Mouse (Mus musculus) midbrain, embryonic 11.5 days (tissue): Measurements from ENCODE around the gene Scarb1. TPM values are rescaled to one million over a fixed set of nuclear protein-coding genes. Genes with fewer than 3 reads are reported as not detected.

Experiments
- ATAC-seq: fragments of 200-750 bp; cut with Nextera tagmentation; 2 replicates; pipeline ENCODE4 v1.8.0; 2017; ENCODE audit warnings: moderate TSS enrichment, moderate library complexity; ENCODE audit not compliant: low FRiP score
- DNase-seq: peaks from one replicate; pipeline ENCODE4 v3.0.0; 2015; ENCODE audit warnings: low spot score; ENCODE audit errors: missing footprints
- H3K27ac ChIP-seq: fragments of 300-500 bp; sonication (generic); 2 replicates; pipeline ENCODE4 v1.5.1; 2014; ENCODE audit warnings: low read depth, low read length
- H3K27me3 ChIP-seq: fragments of 300-500 bp; sonication (generic); 2 replicates; pipeline ENCODE4 v1.6.1; 2014; ENCODE audit warnings: mild to moderate bottlenecking, low read length, moderate library complexity, mixed read lengths; ENCODE audit not compliant: control insufficient read depth, insufficient read depth
- H3K36me3 ChIP-seq: fragments of 300-500 bp; sonication (generic); 2 replicates; pipeline ENCODE4 v1.6.1; 2014; ENCODE audit warnings: mild to moderate bottlenecking, low read length, moderate library complexity, mixed read lengths; ENCODE audit not compliant: control insufficient read depth, insufficient read depth
- H3K4me1 ChIP-seq: fragments of 300-500 bp; sonication (generic); 2 replicates; pipeline ENCODE4 v1.6.1; 2014; ENCODE audit warnings: low read length; ENCODE audit not compliant: control insufficient read depth, insufficient read depth
- H3K4me2 ChIP-seq: fragments of 300-500 bp; sonication (generic); 2 replicates; pipeline ENCODE4 v1.6.1; 2014; ENCODE audit warnings: mild to moderate bottlenecking, moderate library complexity
- H3K4me3 ChIP-seq: fragments of 300-500 bp; sonication (generic); 2 replicates; pipeline ENCODE4 v1.5.1; 2014; ENCODE audit warnings: low read depth, low read length
- H3K9ac ChIP-seq: fragments of 300-500 bp; sonication (generic); 2 replicates; pipeline ENCODE4 v1.6.1; 2014; ENCODE audit warnings: low read length
- H3K9me3 ChIP-seq: fragments of 300-500 bp; sonication (generic); 2 replicates; pipeline ENCODE4 v1.6.1; 2016; ENCODE audit warnings: low read length; ENCODE audit not compliant: control insufficient read depth
- whole genome bisulfite sequencing: fragments of 180-500 bp; shearing (Covaris S2); extraction: QIAGEN DNeasy Blood & Tissue Kit; methylation state at CpG from one replicate; pipeline ENCODE4 v1.1.7; 2014; 5-methylcytosine and 5-hydroxymethylcytosine counted together
- polyA plus RNA-seq: library from polyadenylated mRNA; unstranded; fragments of >200 nt; fragmentation: Nextera tagmentation; extraction: Ambion mirVana; gene quantifications from 2 replicates; pipeline ENCODE4 v1.2.1, GENCODE M21; 2014

The Scarb1 gene
- polyA plus RNA-seq, 1 experiment from 2014 or later, result 26.0 TPM

- Histone ChIP-seq H3K4me2 (no peak overlapping the region), H3K27me3 (no peaks in the 10 kb centered on the region), H3K27ac (no peak overlapping the region), H3K36me3 (no peaks in the 10 kb centered on the region), H3K9me3 (no peaks in the 10 kb centered on the region), H3K9ac (no peak overlapping the region), H3K4me1 (no peaks in the 10 kb centered on the region), H3K4me3 (no peak overlapping the region)
- WGBS, result 95% methylated on average over 9 of the region's 9 CpGs
- DNase-seq (no peak), ATAC-seq (no peak)
Measured at GRCm38 (mm10) chr5:125287053-125287655, 53.7 kb downstream of the Scarb1 start.

GRCm38 (mm10) chr5:125286090-125286489, 54.8 kb downstream of the Scarb1 start:
- H3K4me3 ChIP-seq, result no peak overlapping the region
- ATAC-seq, result no peak
- DNase-seq, result no peak
- H3K9ac ChIP-seq, result no peak overlapping the region
- H3K27me3 ChIP-seq, result no peaks in the 10 kb centered on the region
- no peak overlapping the region for H3K27ac ChIP-seq
- no peaks in the 10 kb centered on the region for H3K36me3 ChIP-seq
- no peaks in the 10 kb centered on the region for H3K9me3 ChIP-seq
- H3K4me2 ChIP-seq, result no peak overlapping the region
- WGBS, result 91% methylated on average over 11 of the region's 11 CpGs
- no peaks in the 10 kb centered on the region for H3K4me1 ChIP-seq

GRCm38 (mm10) chr5:125283748-125284640, 56.9 kb downstream of the Scarb1 start:
- 16% methylated on average over 35 of the region's 35 CpGs for WGBS
- Histone ChIP-seq H3K4me3 (peak overlapping the region; percentile 19; the same call in 1 of the 2 replicates), H3K36me3 (no peaks in the 10 kb centered on the region), H3K27ac (no peak overlapping the region), H3K9me3 (no peaks in the 10 kb centered on the region), H3K4me1 (peaks cover 2% of the 10 kb centered on the region; the same call in 1 of the 2 replicates), H3K4me2 (peak overlapping the region; percentile 54), H3K27me3 (no peaks in the 10 kb centered on the region), H3K9ac (peak overlapping the region; percentile 57)
- ATAC-seq (peak; percentile 88), DNase-seq (peak; percentile 97)

- Histone ChIP-seq H3K9me3 (no peaks in the 10 kb centered on the region), H3K27me3 (no peaks in the 10 kb centered on the region), H3K36me3 (no peaks in the 10 kb centered on the region), H3K4me2 (no peak overlapping the region), H3K4me1 (peaks cover 2% of the 10 kb centered on the region; the same call in 1 of the 2 replicates), H3K4me3 (no peak overlapping the region), H3K27ac (no peak overlapping the region), H3K9ac (no peak overlapping the region; the same call in 1 of the 2 replicates)
- 68% methylated on average over 7 of the region's 7 CpGs for WGBS
- no peak for DNase-seq
- ATAC-seq, result no peak
Measured at GRCm38 (mm10) chr5:125279216-125279615, 61.7 kb downstream of the Scarb1 start.

- H3K27me3 ChIP-seq, result no peaks in the 10 kb centered on the region
- no peak overlapping the region for H3K4me2 ChIP-seq
- no peaks in the 10 kb centered on the region for H3K9me3 ChIP-seq
- peaks cover 2% of the 10 kb centered on the region; the same call in 1 of the 2 replicates for H3K4me1 ChIP-seq
- no peaks in the 10 kb centered on the region for H3K36me3 ChIP-seq
- H3K9ac ChIP-seq, result no peak overlapping the region
- DNase-seq, result peak; percentile 90
- no peak overlapping the region for H3K27ac ChIP-seq
- ATAC-seq, result no peak
- WGBS, result 39% methylated on average over 6 of the region's 6 CpGs
- H3K4me3 ChIP-seq, result no peak overlapping the region
Measured at GRCm38 (mm10) chr5:125278314-125278713, 62.6 kb downstream of the Scarb1 start.

GRCm38 (mm10) chr5:125277313-125277712, 63.6 kb downstream of the Scarb1 start:
- ATAC-seq, result no peak
- 89% methylated on average over 6 of the region's 6 CpGs for WGBS

GRCm38 (mm10) chr5:125276765-125277164, 64.1 kb downstream of the Scarb1 start:
- WGBS, result 82% methylated on average over 4 of the region's 4 CpGs
- Histone ChIP-seq H3K9ac (no peak overlapping the region), H3K36me3 (no peaks in the 10 kb centered on the region), H3K27me3 (no peaks in the 10 kb centered on the region), H3K27ac (no peak overlapping the region), H3K4me1 (peaks cover 2% of the 10 kb centered on the region; the same call in 1 of the 2 replicates), H3K4me2 (no peak overlapping the region), H3K4me3 (no peak overlapping the region), H3K9me3 (no peaks in the 10 kb centered on the region)
- DNase-seq, result no peak
- ATAC-seq, result no peak

More at GRCm38 (mm10) chr5:125277313-125277712, 63.6 kb downstream of the Scarb1 start:
- H3K4me1 ChIP-seq, result peaks cover 2% of the 10 kb centered on the region; the same call in 1 of the 2 replicates
- DNase-seq, result no peak
- no peak overlapping the region for H3K27ac ChIP-seq
- no peaks in the 10 kb centered on the region for H3K36me3 ChIP-seq
- H3K4me3 ChIP-seq, result no peak overlapping the region
- no peaks in the 10 kb centered on the region for H3K9me3 ChIP-seq
- no peaks in the 10 kb centered on the region for H3K27me3 ChIP-seq
- no peak overlapping the region for H3K9ac ChIP-seq
- no peak overlapping the region for H3K4me2 ChIP-seq

GRCm38 (mm10) chr5:125275315-125275714, 65.6 kb downstream of the Scarb1 start:
- no peak overlapping the region for H3K4me2 ChIP-seq
- no peaks in the 10 kb centered on the region for H3K9me3 ChIP-seq
- no peak overlapping the region for H3K4me3 ChIP-seq
- ATAC-seq, result no peak
- no peaks in the 10 kb centered on the region for H3K27me3 ChIP-seq
- H3K27ac ChIP-seq, result no peak overlapping the region
- 81% methylated on average over 8 of the region's 8 CpGs for WGBS
- no peak overlapping the region for H3K9ac ChIP-seq
- peaks cover 2% of the 10 kb centered on the region; the same call in 1 of the 2 replicates for H3K4me1 ChIP-seq
- H3K36me3 ChIP-seq, result no peaks in the 10 kb centered on the region
- no peak for DNase-seq

GRCm38 (mm10) chr5:125274773-125275172, 66.1 kb downstream of the Scarb1 start:
- Histone ChIP-seq H3K9me3 (no peaks in the 10 kb centered on the region), H3K9ac (no peak overlapping the region), H3K4me1 (peaks cover 2% of the 10 kb centered on the region; the same call in 1 of the 2 replicates), H3K36me3 (no peaks in the 10 kb centered on the region), H3K27me3 (no peaks in the 10 kb centered on the region), H3K4me3 (no peak overlapping the region), H3K4me2 (no peak overlapping the region), H3K27ac (no peak overlapping the region)
- DNase-seq, result no peak
- no peak for ATAC-seq
- WGBS, result 86% methylated on average over 3 of the region's 3 CpGs
